Mouse (Mus musculus): ENCODE measurements around the gene Ankrd35. TPM values are rescaled to one million over a fixed set of nuclear protein-coding genes. Genes with fewer than 3 reads are reported as not detected.

Ankrd35 gene
- 6.1 and 6.7 TPM in 2 replicates for polyA plus RNA-seq (2021; fragmentation: Nextera tagmentation)
- long read RNA-seq, experiment 1, full-length matches to known transcripts: 1 of 24 reads
- long read RNA-seq, experiment 1, partial matches to known transcripts: 14 of 24 reads
- long read RNA-seq, experiment 1, other reads (novel, unspliced or antisense): 9 of 24 reads
- long read RNA-seq, experiment 2, partial matches to known transcripts: 17 of 31 reads
- long read RNA-seq, experiment 2, other reads (novel, unspliced or antisense): 14 of 31 reads

GRCm38 (mm10) chr3:96669727-96670468 is at the start of gene Ankrd35:
Ankrd35 (plus strand) TSS chr3:96670131.

GRCm38 (mm10) chr3:96629729-96630600 is 40.0 kb upstream of the Ankrd35 start, which contains the start of gene Rbm8a:
Rbm8a (plus strand) TSS chr3:96629933.

DNA sequence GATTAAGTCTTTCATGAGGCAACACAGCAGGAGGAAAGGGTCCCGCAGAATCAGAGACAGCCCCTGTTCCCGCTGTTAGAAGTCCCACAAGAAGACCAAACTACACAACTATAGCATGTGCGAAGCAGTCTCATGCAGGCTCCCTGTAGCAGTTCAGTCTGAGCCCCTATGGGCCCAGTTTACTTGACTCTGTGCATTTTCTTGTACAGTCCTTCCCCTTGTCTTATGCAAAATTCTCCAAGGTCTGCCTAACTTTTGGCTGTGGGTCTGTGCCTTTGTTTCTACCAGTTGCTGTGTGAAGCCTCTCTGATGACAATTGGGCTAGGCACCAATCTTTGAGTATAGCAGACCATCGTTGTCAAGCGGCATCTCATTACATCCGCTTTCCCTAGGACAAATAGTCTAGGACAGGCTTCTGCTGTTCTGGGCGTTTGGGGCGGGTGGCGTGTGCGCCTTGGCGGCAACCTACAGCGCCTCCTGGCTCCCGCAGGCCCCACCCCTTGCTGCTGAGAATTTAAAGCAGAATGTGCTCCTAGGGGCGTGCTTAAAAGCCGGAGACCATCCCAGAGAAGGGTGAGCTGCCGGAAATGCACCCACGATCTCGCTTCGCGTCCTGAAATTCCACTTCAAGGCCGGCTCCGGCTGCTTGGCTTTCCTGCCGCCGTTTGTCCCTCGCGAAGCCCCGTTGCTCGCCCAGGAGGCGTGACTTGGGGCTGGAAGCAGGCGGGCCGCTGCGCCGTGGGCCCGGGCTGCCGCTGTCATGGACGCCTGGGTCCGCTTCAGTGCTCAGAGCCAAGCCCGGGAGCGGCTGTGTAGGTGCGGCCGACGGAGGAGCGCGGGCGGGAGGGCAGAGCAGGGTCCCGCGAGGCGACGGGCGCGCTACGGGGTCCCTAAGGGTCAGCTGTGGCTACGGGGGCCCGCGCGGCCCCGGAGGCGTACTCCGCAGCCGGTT is 34.7 kb upstream of the Ankrd35 start, which contains the start of the genes Pex11b and Gm42957:
TSS of gene Pex11b (plus strand) at position 449 of the 952 bp plus-strand sequence.
TSS of gene Gm42957 (plus strand) at position 547 of the 952 bp plus-strand sequence.

GRCm38 (mm10) chr3:96645018-96645649 is 24.8 kb upstream of the Ankrd35 start, which contains the start of gene Itga10:
Itga10 (plus strand) TSS chr3:96645584.

GRCm38 (mm10) chr3:96696198-96696765 is 26.4 kb downstream of the Ankrd35 start, which contains the start of gene Pias3:
Pias3 (plus strand) TSS chr3:96696384.

DNA sequence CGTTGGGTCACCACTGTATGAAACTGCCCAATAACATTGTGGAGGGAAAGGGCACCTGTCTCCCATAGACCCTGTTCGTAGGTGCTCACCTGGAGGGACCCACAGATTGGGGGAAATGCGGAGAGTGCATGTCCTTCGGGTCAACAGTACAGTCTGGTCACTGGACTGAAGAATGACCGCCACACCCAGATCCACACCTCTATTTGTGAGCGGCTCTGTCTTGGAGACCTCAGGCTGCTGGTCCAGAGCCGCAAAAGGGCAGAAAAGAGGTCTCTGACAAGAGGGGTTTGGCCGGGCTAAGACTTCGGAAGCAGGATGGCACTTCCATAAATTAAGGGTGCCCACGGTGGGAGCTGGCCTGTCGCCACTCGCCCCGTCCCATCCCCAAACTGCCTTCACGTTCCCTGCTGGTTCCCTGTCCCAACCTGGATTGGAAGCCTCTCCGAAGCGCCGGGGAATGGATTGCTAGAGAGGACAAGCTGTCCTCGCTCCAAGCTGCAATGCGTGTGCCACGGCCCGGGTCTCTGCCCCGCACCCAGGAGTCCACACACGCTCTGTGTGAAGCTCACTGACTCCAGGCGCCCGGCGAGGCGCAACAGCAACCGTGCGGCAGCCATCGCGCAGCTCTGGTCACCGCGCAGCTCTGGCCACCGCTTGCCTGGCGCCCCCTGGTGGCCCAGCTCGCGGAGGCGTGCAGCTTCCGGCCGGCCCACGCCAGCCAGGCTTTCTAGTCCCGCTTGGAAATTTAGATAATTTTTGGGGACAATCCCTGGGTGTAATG is 38.2 kb downstream of the Ankrd35 start, which contains the start of gene Nudt17:
TSS of gene Nudt17 (minus strand) at position 660 of the 781 bp plus-strand sequence.

GRCm38 (mm10) chr3:96727343-96727827 is 57.5 kb downstream of the Ankrd35 start, which contains the start of the genes Polr3c and Rnf115:
Polr3c (minus strand) TSS chr3:96727628.
Rnf115 (plus strand) TSS chr3:96727664.

Other genes starting within 250 kb of the Ankrd35 start
- gene BC107364, start 217.8 kb upstream of the Ankrd35 start, polyA plus RNA-seq (2021; fragmentation: Nextera tagmentation): not detected in 2 replicates
- 0.94 and 1.7 TPM in 2 replicates for gene Hfe2, start 145.0 kb upstream of the Ankrd35 start, polyA plus RNA-seq (2021; fragmentation: Nextera tagmentation)
- gene Txnip, start 112.2 kb upstream of the Ankrd35 start, polyA plus RNA-seq (2021; fragmentation: Nextera tagmentation): 4.3 and 4.7 TPM in 2 replicates
- gene Gm16253, start 93.1 kb upstream of the Ankrd35 start, polyA plus RNA-seq (2021; fragmentation: Nextera tagmentation): 0.40 and 0.42 TPM in 2 replicates
- gene Polr3gl, start 76.0 kb upstream of the Ankrd35 start, polyA plus RNA-seq (2021; fragmentation: Nextera tagmentation): 17.1 and 20.0 TPM in 2 replicates
- 28.3 and 55.7 TPM in 2 replicates for gene Ankrd34a, start 73.5 kb upstream of the Ankrd35 start, polyA plus RNA-seq (2021; fragmentation: Nextera tagmentation)
- 1.2 TPM in 2 replicates for gene Lix1l, start 69.0 kb upstream of the Ankrd35 start, polyA plus RNA-seq (2021; fragmentation: Nextera tagmentation)
- gene Rbm8a, start 40.2 kb upstream of the Ankrd35 start, polyA plus RNA-seq (2021; fragmentation: Nextera tagmentation): 21.6 and 35.1 TPM in 2 replicates
- 86.5 and 102 TPM in 2 replicates for gene Pex11b, start 34.8 kb upstream of the Ankrd35 start, polyA plus RNA-seq (2021; fragmentation: Nextera tagmentation)
- gene Gm42957, start 34.7 kb upstream of the Ankrd35 start, polyA plus RNA-seq (2021; fragmentation: Nextera tagmentation): not detected in 2 replicates
- 0.05 and 0.06 TPM in 2 replicates for gene Itga10, start 24.5 kb upstream of the Ankrd35 start, polyA plus RNA-seq (2021; fragmentation: Nextera tagmentation)
- gene Pias3, start 26.3 kb downstream of the Ankrd35 start, polyA plus RNA-seq (2021; fragmentation: Nextera tagmentation): 10.8 and 15.6 TPM in 2 replicates
- gene Nudt17, start 38.4 kb downstream of the Ankrd35 start, polyA plus RNA-seq (2021; fragmentation: Nextera tagmentation): 10.7 and 12.3 TPM in 2 replicates
- 18.8 and 21.4 TPM in 2 replicates for gene Polr3c, start 57.5 kb downstream of the Ankrd35 start, polyA plus RNA-seq (2021; fragmentation: Nextera tagmentation)
- gene Rnf115, start 57.5 kb downstream of the Ankrd35 start, polyA plus RNA-seq (2021; fragmentation: Nextera tagmentation): 31.0 and 64.8 TPM in 2 replicates
- 0.16 TPM in 1 of 2 replicates, not detected in the other for gene Pdzk1, start 159.2 kb downstream of the Ankrd35 start, polyA plus RNA-seq (2021; fragmentation: Nextera tagmentation)
- gene Cd160, start 159.2 kb downstream of the Ankrd35 start, polyA plus RNA-seq (2021; fragmentation: Nextera tagmentation): 0.07 and 0.11 TPM in 2 replicates
- gene Gja5, start 234.6 kb downstream of the Ankrd35 start, polyA plus RNA-seq (2021; fragmentation: Nextera tagmentation): 0.21 and 0.39 TPM in 2 replicates
- gene Gpr89, start 235.2 kb downstream of the Ankrd35 start, polyA plus RNA-seq (2021; fragmentation: Nextera tagmentation): 14.0 and 21.3 TPM in 2 replicates

All from left cerebral cortex, adult 6 months (tissue).